Mouse (Mus musculus): ENCODE data around the gene Nsun2. TPM values are rescaled to one million over a fixed set of nuclear protein-coding genes. Genes with fewer than 3 reads are reported as not detected.

Nsun2 gene
- polyA plus RNA-seq, 2 experiments = 102 to 134 TPM

GRCm38 (mm10) chr13:69672565-69672964, 139.0 kb downstream of the Nsun2 start:
- H3K4me2 ChIP-seq (replicated peaks; ENCODE audit: low read depth, low read length, severe bottlenecking) = no peak overlapping the region
- 87% methylated on average over 10 of the region's 10 CpGs for WGBS

GRCm38 (mm10) chr13:69673197-69673920, 139.8 kb downstream of the Nsun2 start:
- TF ChIP-seq POLR2A (IDR thresholded peaks at IDR 0.05; ENCODE audit: borderline replicate concordance, extremely low read depth, insufficient read depth, insufficient read length) = no peak
- WGBS = 78% methylated on average over 5 of the region's 5 CpGs
- H3K27ac ChIP-seq (replicated peaks; ENCODE audit: low read depth, low read length) = no peak overlapping the region
- no peaks in the 10 kb centered on the region for H3K9me3 ChIP-seq (ENCODE audit: control insufficient read depth, low read length)
- H3K4me2 ChIP-seq (replicated peaks; ENCODE audit: low read depth, low read length, severe bottlenecking) = no peak overlapping the region
- H3K4me3 ChIP-seq (replicated peaks; ENCODE audit: low read length) = no peak overlapping the region
- DNase-seq (ENCODE audit: low spot score) = no peak
- no peaks in the 10 kb centered on the region for H3K27me3 ChIP-seq (ENCODE audit: control insufficient read depth, insufficient read depth, low read length)
- no peak for ATAC-seq (ENCODE audit: low FRiP score, low read depth)
- no peak overlapping the region for H3K9ac ChIP-seq (ENCODE audit: low read depth, low read length, severe bottlenecking)
- no peaks in the 10 kb centered on the region for H3K36me3 ChIP-seq (ENCODE audit: control insufficient read depth, insufficient read depth, low read length)
- no peaks in the 10 kb centered on the region for H3K4me1 ChIP-seq (ENCODE audit: control insufficient read depth, insufficient read depth, low read length)

More at GRCm38 (mm10) chr13:69672565-69672964, 139.0 kb downstream of the Nsun2 start:
- Histone ChIP-seq H3K4me3 (replicated peaks; ENCODE audit: low read length) (no peak overlapping the region), H3K9ac (ENCODE audit: low read depth, low read length, severe bottlenecking) (no peak overlapping the region), H3K9me3 (ENCODE audit: control insufficient read depth, low read length) (no peaks in the 10 kb centered on the region), H3K27ac (replicated peaks; ENCODE audit: low read depth, low read length) (no peak overlapping the region), H3K36me3 (ENCODE audit: control insufficient read depth, insufficient read depth, low read length) (no peaks in the 10 kb centered on the region), H3K27me3 (ENCODE audit: control insufficient read depth, insufficient read depth, low read length) (no peaks in the 10 kb centered on the region), H3K4me1 (ENCODE audit: control insufficient read depth, insufficient read depth, low read length) (no peaks in the 10 kb centered on the region)
- no peak for DNase-seq (ENCODE audit: low spot score)
- TF ChIP-seq POLR2A (IDR thresholded peaks at IDR 0.05; ENCODE audit: borderline replicate concordance, extremely low read depth, insufficient read depth, insufficient read length) = no peak
- no peak for ATAC-seq (ENCODE audit: low FRiP score, low read depth)

- no peak for DNase-seq (ENCODE audit: low spot score)
- Histone ChIP-seq H3K27me3 (ENCODE audit: control insufficient read depth, insufficient read depth, low read length) (no peaks in the 10 kb centered on the region), H3K4me3 (replicated peaks; ENCODE audit: low read length) (no peak overlapping the region), H3K9ac (ENCODE audit: low read depth, low read length, severe bottlenecking) (no peak overlapping the region), H3K36me3 (ENCODE audit: control insufficient read depth, insufficient read depth, low read length) (no peaks in the 10 kb centered on the region), H3K27ac (replicated peaks; ENCODE audit: low read depth, low read length) (no peak overlapping the region), H3K4me2 (replicated peaks; ENCODE audit: low read depth, low read length, severe bottlenecking) (no peak overlapping the region), H3K4me1 (ENCODE audit: control insufficient read depth, insufficient read depth, low read length) (no peaks in the 10 kb centered on the region), H3K9me3 (ENCODE audit: control insufficient read depth, low read length) (no peaks in the 10 kb centered on the region)
- WGBS = 53% methylated on average over 10 of the region's 10 CpGs
- no peak for TF ChIP-seq POLR2A (IDR thresholded peaks at IDR 0.05; ENCODE audit: borderline replicate concordance, extremely low read depth, insufficient read depth, insufficient read length)
- ATAC-seq (ENCODE audit: low FRiP score, low read depth) = no peak
Measured at GRCm38 (mm10) chr13:69673921-69674618, 140.5 kb downstream of the Nsun2 start.

Other genes starting within 250 kb of the Nsun2 start
- 25.7 and 29.0 TPM in 2 replicates for gene Tent4a, start 871 bp downstream of the Nsun2 start, polyA plus RNA-seq (2012; rRNA removed)
- 8.7 and 9.9 TPM in 2 replicates for gene Tent4a, start 871 bp downstream of the Nsun2 start, polyA plus RNA-seq (2014; fragmentation: Nextera tagmentation; extraction: Ambion mirVana)
- 15.9 and 17.5 TPM in 2 replicates for gene Srd5a1, start 77.7 kb downstream of the Nsun2 start, polyA plus RNA-seq (2012; rRNA removed)
- 41.2 and 43.4 TPM in 2 replicates for gene Srd5a1, start 77.7 kb downstream of the Nsun2 start, polyA plus RNA-seq (2014; fragmentation: Nextera tagmentation; extraction: Ambion mirVana)
- gene Ube2ql1, start 206.1 kb downstream of the Nsun2 start, polyA plus RNA-seq (2012; rRNA removed) = 13.9 and 18.2 TPM in 2 replicates
- 4.0 and 5.3 TPM in 2 replicates for gene Ube2ql1, start 206.1 kb downstream of the Nsun2 start, polyA plus RNA-seq (2014; fragmentation: Nextera tagmentation; extraction: Ambion mirVana)

Measured in limb, embryonic 14.5 days (tissue).